Mouse (Mus musculus) myocyte (in vitro differentiated cells): ENCODE measurements around the gene Gpx3. TPM values are rescaled to one million over a fixed set of nuclear protein-coding genes. Genes with fewer than 3 reads are reported as not detected.
A peak's percentile ranks its signal among the peaks of the same experiment; 100 is the strongest.

Experiments
- H3K27me3 ChIP-seq: one replicate; pipeline ENCODE4 v1.6.1; 2011; ENCODE audit not compliant: control insufficient read depth, insufficient read depth, insufficient read length
- H3K36me3 ChIP-seq: one replicate; pipeline ENCODE4 v1.6.1; 2011; ENCODE audit not compliant: control insufficient read depth, insufficient read depth
- H3K4me2 ChIP-seq: one replicate; pipeline ENCODE4 v1.6.1; 2011; ENCODE audit warnings: low read depth, control low read depth
- H3K4me3 ChIP-seq: one replicate; pipeline ENCODE4 v1.5.1; 2011; ENCODE audit warnings: mild to moderate bottlenecking, control low read depth, moderate library complexity
- H3K79me2 ChIP-seq: one replicate; pipeline ENCODE4 v1.6.1; 2011; ENCODE audit not compliant: control insufficient read depth, insufficient read depth
- H3ac ChIP-seq: one replicate; pipeline ENCODE4 v1.6.1; 2011; ENCODE audit not compliant: control insufficient read depth, insufficient read length
- CEBPB ChIP-seq: IDR thresholded peaks from 2 replicates; pipeline ENCODE4 v1.6.1; 2011; ENCODE audit warnings: mild to moderate bottlenecking, moderate library complexity; ENCODE audit not compliant: poor library complexity, insufficient read depth, severe bottlenecking
- E2F4 ChIP-seq: IDR thresholded peaks from one replicate; pipeline ENCODE4 v1.6.1; 2011; ENCODE audit warnings: mild to moderate bottlenecking, control low read depth, moderate library complexity; ENCODE audit not compliant: insufficient read depth
- MAX ChIP-seq: IDR thresholded peaks from one replicate; pipeline ENCODE4 v1.6.1; 2011; ENCODE audit warnings: low read depth, mild to moderate bottlenecking, control low read depth
- MYOD1 ChIP-seq, 3 experiments: IDR thresholded peaks; one replicate each; pipeline ENCODE4 v1.6.1; 2011; ENCODE audit warnings: control low read depth in 2 of 3, low read depth in 2 of 3, mild to moderate bottlenecking in 2 of 3, moderate library complexity in 1 of 3; ENCODE audit not compliant: insufficient read length in 2 of 3, control insufficient read depth in 1 of 3
- MYOG ChIP-seq, 3 experiments: IDR thresholded peaks; one replicate each; pipeline ENCODE4 v1.6.1; 2011; ENCODE audit warnings: control low read depth in 2 of 3, low read depth in 2 of 3, mild to moderate bottlenecking in 2 of 3; ENCODE audit not compliant: insufficient read length in 2 of 3, control insufficient read depth in 1 of 3, insufficient read depth in 1 of 3
- POLR2A ChIP-seq: IDR thresholded peaks from one replicate; pipeline ENCODE4 v1.6.1; 2011; ENCODE audit warnings: low read depth, mild to moderate bottlenecking, control low read depth, moderate library complexity; ENCODE audit not compliant: insufficient read length
- POLR2AphosphoS2 ChIP-seq: IDR thresholded peaks from one replicate; pipeline ENCODE4 v1.6.1; 2011; ENCODE audit warnings: low read depth, control low read depth; ENCODE audit not compliant: insufficient read length
- REST ChIP-seq: IDR thresholded peaks from one replicate; pipeline ENCODE4 v1.6.1; 2011; ENCODE audit warnings: mild to moderate bottlenecking, control low read depth, moderate library complexity; ENCODE audit not compliant: insufficient read depth, insufficient read length
- SRF ChIP-seq: IDR thresholded peaks from one replicate; pipeline ENCODE4 v1.6.1; 2011; ENCODE audit warnings: low read depth; ENCODE audit not compliant: control insufficient read depth, insufficient read length
- TCF12 ChIP-seq: IDR thresholded peaks from one replicate; pipeline ENCODE4 v1.6.1; 2011; ENCODE audit warnings: mild to moderate bottlenecking, control low read depth; ENCODE audit not compliant: poor library complexity, insufficient read depth, severe bottlenecking
- TCF3 ChIP-seq: IDR thresholded peaks from one replicate; pipeline ENCODE4 v1.6.1; 2011; ENCODE audit warnings: low read depth, control low read depth; ENCODE audit not compliant: insufficient read length
- USF1 ChIP-seq: IDR thresholded peaks from one replicate; pipeline ENCODE4 v1.6.1; 2011; ENCODE audit warnings: low read depth, mild to moderate bottlenecking, control low read depth, moderate library complexity
- polyA plus RNA-seq: library from polyadenylated mRNA; unstranded; fragments of >200 nt; fragmentation: generic; extraction: Trizol; gene quantifications from one replicate; pipeline ENCODE4 v1.2.1, GENCODE M21; 2012; ENCODE audit warnings: missing spikeins

Gene Gpx3
- polyA plus RNA-seq, 1 experiment = 9.4 TPM

DNA sequence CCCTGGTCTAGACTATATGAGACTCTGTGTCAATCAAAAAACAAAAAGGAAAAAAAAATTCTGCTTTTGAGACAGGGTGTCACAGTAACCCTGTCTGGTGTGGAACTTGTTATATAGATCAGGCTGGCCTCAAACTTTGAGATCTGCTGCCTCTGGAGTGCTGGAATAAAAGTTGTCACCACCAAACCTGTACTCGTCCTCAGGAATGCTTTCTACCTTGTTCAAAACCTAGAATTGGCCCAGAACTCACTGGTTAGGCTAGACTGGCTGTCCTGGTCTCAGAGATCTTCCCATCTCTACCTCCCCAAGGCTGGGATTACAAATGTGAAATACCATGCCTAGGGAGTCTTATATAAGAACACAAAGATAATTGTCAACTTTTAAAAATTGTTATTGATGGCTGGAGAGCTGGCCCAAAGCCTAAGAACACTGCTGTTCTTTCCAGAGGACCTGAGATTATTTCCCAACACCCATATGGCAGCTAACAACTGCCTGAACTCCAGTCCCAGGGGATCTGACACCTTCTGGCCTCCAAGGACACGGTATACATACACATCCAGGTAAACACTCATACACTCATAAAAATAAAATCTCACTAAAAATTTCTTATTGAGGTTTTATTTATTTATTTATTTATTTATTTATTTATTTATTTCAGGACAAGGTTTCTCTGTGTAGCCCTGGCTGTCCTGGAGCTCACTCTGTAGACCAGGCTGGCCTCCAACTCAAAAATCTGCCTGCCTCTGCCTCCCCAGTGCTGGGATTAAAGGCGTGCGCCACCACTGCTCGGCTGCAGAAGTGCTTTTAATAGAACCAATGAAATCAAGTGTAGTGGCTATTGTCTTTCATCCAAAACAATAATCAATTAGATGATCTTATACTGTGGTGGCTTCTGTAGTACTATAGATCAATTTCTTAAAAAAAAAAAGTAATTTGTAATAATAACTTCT is 40.5 kb upstream of the Gpx3 start:
- TF ChIP-seq POLR2AphosphoS2 = no peak
- no peak for TF ChIP-seq CEBPB
- no peak for TF ChIP-seq USF1
- TF ChIP-seq MYOD1 (IDR thresholded peaks at IDR 0.05; ENCODE audit: control insufficient read depth in 1 of 3, insufficient read length in 2 of 3, low read depth in 2 of 3) = no peak
- TF ChIP-seq SRF = no peak
- no peak for TF ChIP-seq TCF3
- TF ChIP-seq E2F4 = no peak
- no peak for TF ChIP-seq POLR2A
- TF ChIP-seq TCF12 = no peak
- no peak for TF ChIP-seq MAX
- no peak for TF ChIP-seq MYOG (IDR thresholded peaks at IDR 0.05; ENCODE audit: control insufficient read depth in 1 of 3, insufficient read depth in 1 of 3, insufficient read length in 2 of 3, low read depth in 2 of 3)
- TF ChIP-seq REST = no peak
- Histone ChIP-seq H3K4me3 (peak overlapping the region; percentile 45), H3K27me3 (no peaks in the 10 kb centered on the region), H3K4me2 (peak overlapping the region; percentile 93), H3K79me2 (peaks cover 1% of the 10 kb centered on the region), H3K36me3 (no peaks in the 10 kb centered on the region), H3ac (no peak overlapping the region)

GRCm38 (mm10) chr11:54862621-54863520 is 39.4 kb upstream of the Gpx3 start:
- H3K4me3 ChIP-seq = no peak overlapping the region
- peaks cover 13% of the 10 kb centered on the region for H3K79me2 ChIP-seq
- peak overlapping the region; percentile 19 for H3K4me2 ChIP-seq
- H3K36me3 ChIP-seq = no peaks in the 10 kb centered on the region
- no peaks in the 10 kb centered on the region for H3K27me3 ChIP-seq
- no peak for TF ChIP-seq TCF3
- no peak for TF ChIP-seq MAX
- TF ChIP-seq REST = no peak
- TF ChIP-seq SRF = no peak
- TF ChIP-seq E2F4 = no peak
- TF ChIP-seq TCF12 = no peak
- no peak for TF ChIP-seq MYOD1 (IDR thresholded peaks at IDR 0.05; ENCODE audit: control insufficient read depth in 1 of 3, insufficient read length in 2 of 3, low read depth in 2 of 3)
- no peak for TF ChIP-seq MYOG (IDR thresholded peaks at IDR 0.05; ENCODE audit: control insufficient read depth in 1 of 3, insufficient read depth in 1 of 3, insufficient read length in 2 of 3, low read depth in 2 of 3)
- no peak for TF ChIP-seq POLR2A
- no peak for TF ChIP-seq USF1
- no peak for TF ChIP-seq CEBPB
- no peak for TF ChIP-seq POLR2AphosphoS2
- no peak overlapping the region for H3ac ChIP-seq

- H3K4me2 ChIP-seq = peak overlapping the region; percentile 67
- peaks cover 32% of the 10 kb centered on the region for H3K79me2 ChIP-seq
- H3K4me3 ChIP-seq = peak overlapping the region; percentile 60
- TF ChIP-seq TCF3 (no peak), E2F4 (no peak), CEBPB (no peak), TCF12 (no peak), USF1 (no peak), POLR2A (no peak)
- H3K27me3 ChIP-seq = no peaks in the 10 kb centered on the region
- H3ac ChIP-seq = peak overlapping the region; percentile 69
- peaks cover 13% of the 10 kb centered on the region for H3K36me3 ChIP-seq
These were observed 36.7 kb upstream of the Gpx3 start for GRCm38 (mm10) chr11:54865330-54866085.
